Mouse (Mus musculus) myocyte (in vitro differentiated cells): ENCODE data around the gene Jade1. TPM values are rescaled to one million over a fixed set of nuclear protein-coding genes. Genes with fewer than 3 reads are reported as not detected.

Source experiments
- H3K27me3 ChIP-seq: one replicate; pipeline ENCODE4 v1.6.1; 2011; ENCODE audit not compliant: control insufficient read depth, insufficient read depth, insufficient read length
- H3K36me3 ChIP-seq: one replicate; pipeline ENCODE4 v1.6.1; 2011; ENCODE audit not compliant: control insufficient read depth, insufficient read depth
- H3K4me2 ChIP-seq: one replicate; pipeline ENCODE4 v1.6.1; 2011; ENCODE audit warnings: low read depth, control low read depth
- H3K4me3 ChIP-seq: one replicate; pipeline ENCODE4 v1.5.1; 2011; ENCODE audit warnings: mild to moderate bottlenecking, control low read depth, moderate library complexity
- H3K79me2 ChIP-seq: one replicate; pipeline ENCODE4 v1.6.1; 2011; ENCODE audit not compliant: control insufficient read depth, insufficient read depth
- H3ac ChIP-seq: one replicate; pipeline ENCODE4 v1.6.1; 2011; ENCODE audit not compliant: control insufficient read depth, insufficient read length
- CEBPB ChIP-seq: IDR thresholded peaks from 2 replicates; pipeline ENCODE4 v1.6.1; 2011; ENCODE audit warnings: mild to moderate bottlenecking, moderate library complexity; ENCODE audit not compliant: poor library complexity, insufficient read depth, severe bottlenecking
- E2F4 ChIP-seq: IDR thresholded peaks from one replicate; pipeline ENCODE4 v1.6.1; 2011; ENCODE audit warnings: mild to moderate bottlenecking, control low read depth, moderate library complexity; ENCODE audit not compliant: insufficient read depth
- MAX ChIP-seq: IDR thresholded peaks from one replicate; pipeline ENCODE4 v1.6.1; 2011; ENCODE audit warnings: low read depth, mild to moderate bottlenecking, control low read depth
- MYOD1 ChIP-seq, 3 experiments: IDR thresholded peaks; one replicate each; pipeline ENCODE4 v1.6.1; 2011; ENCODE audit warnings: control low read depth in 2 of 3, low read depth in 2 of 3, mild to moderate bottlenecking in 2 of 3, moderate library complexity in 1 of 3; ENCODE audit not compliant: insufficient read length in 2 of 3, control insufficient read depth in 1 of 3
- MYOG ChIP-seq, 3 experiments: IDR thresholded peaks; one replicate each; pipeline ENCODE4 v1.6.1; 2011; ENCODE audit warnings: control low read depth in 2 of 3, low read depth in 2 of 3, mild to moderate bottlenecking in 2 of 3; ENCODE audit not compliant: insufficient read length in 2 of 3, control insufficient read depth in 1 of 3, insufficient read depth in 1 of 3
- POLR2A ChIP-seq: IDR thresholded peaks from one replicate; pipeline ENCODE4 v1.6.1; 2011; ENCODE audit warnings: low read depth, mild to moderate bottlenecking, control low read depth, moderate library complexity; ENCODE audit not compliant: insufficient read length
- POLR2AphosphoS2 ChIP-seq: IDR thresholded peaks from one replicate; pipeline ENCODE4 v1.6.1; 2011; ENCODE audit warnings: low read depth, control low read depth; ENCODE audit not compliant: insufficient read length
- REST ChIP-seq: IDR thresholded peaks from one replicate; pipeline ENCODE4 v1.6.1; 2011; ENCODE audit warnings: mild to moderate bottlenecking, control low read depth, moderate library complexity; ENCODE audit not compliant: insufficient read depth, insufficient read length
- SRF ChIP-seq: IDR thresholded peaks from one replicate; pipeline ENCODE4 v1.6.1; 2011; ENCODE audit warnings: low read depth; ENCODE audit not compliant: control insufficient read depth, insufficient read length
- TCF12 ChIP-seq: IDR thresholded peaks from one replicate; pipeline ENCODE4 v1.6.1; 2011; ENCODE audit warnings: mild to moderate bottlenecking, control low read depth; ENCODE audit not compliant: poor library complexity, insufficient read depth, severe bottlenecking
- TCF3 ChIP-seq: IDR thresholded peaks from one replicate; pipeline ENCODE4 v1.6.1; 2011; ENCODE audit warnings: low read depth, control low read depth; ENCODE audit not compliant: insufficient read length
- USF1 ChIP-seq: IDR thresholded peaks from one replicate; pipeline ENCODE4 v1.6.1; 2011; ENCODE audit warnings: low read depth, mild to moderate bottlenecking, control low read depth, moderate library complexity
- polyA plus RNA-seq: library from polyadenylated mRNA; unstranded; fragments of >200 nt; fragmentation: generic; extraction: Trizol; gene quantifications from one replicate; pipeline ENCODE4 v1.2.1, GENCODE M21; 2012; ENCODE audit warnings: missing spikeins

Gene Jade1
- polyA plus RNA-seq, 1 experiment: 8.8 TPM

DNA sequence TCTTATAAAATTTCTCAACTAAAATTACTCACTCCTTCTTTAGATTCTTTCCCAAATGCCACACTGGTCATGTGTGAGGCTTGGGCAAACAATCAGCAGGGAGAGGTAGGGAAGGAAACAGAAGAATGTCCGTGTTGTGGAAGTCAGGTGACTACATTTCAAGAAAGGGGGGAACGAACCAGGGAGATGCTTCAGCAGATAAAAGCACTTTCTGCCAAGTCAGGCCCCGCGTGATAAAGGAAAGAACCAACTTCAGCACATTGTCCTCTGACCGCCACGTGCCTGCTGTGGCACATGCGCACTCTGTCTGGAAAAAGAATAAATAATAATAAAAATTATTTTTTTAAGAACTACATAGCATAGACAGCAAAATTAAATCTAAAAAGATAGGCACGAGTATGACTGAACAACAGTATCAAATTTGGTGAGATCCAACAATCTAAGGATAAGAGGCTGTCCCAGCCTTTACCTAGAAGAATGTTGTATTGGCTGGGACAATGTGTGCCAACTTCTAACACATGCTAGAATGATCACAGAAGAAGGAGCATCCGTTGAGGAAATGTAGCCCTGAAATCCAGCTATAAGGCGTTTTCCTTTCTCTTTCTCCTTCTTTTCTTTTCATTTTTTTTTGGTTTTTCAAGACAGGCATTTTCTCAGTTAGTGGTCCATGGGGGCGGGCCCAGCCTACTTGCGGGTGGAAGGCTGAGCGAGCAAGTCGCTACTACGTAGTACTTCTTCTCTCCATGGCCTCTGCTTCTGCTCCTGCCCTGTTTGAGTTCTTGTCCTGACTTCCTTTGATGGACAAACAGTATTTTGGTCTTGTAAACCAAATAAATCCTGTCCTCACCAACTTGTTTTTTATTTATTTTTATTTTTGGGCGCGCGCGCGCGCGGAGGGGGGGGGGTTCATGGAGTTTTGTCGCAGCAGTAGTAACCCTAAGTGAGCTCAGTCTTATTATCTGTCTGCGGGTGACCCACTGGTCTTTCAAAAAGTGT, 753 bp upstream of the Jade1 start:
- H3K36me3 ChIP-seq: no peaks in the 10 kb centered on the region
- H3K79me2 ChIP-seq: no peaks in the 10 kb centered on the region
- TF ChIP-seq MYOG (IDR thresholded peaks at IDR 0.05; ENCODE audit: control insufficient read depth in 1 of 3, insufficient read depth in 1 of 3, insufficient read length in 2 of 3, low read depth in 2 of 3) (no peak), E2F4 (no peak), REST (no peak), MYOD1 (IDR thresholded peaks at IDR 0.05; ENCODE audit: control insufficient read depth in 1 of 3, insufficient read length in 2 of 3, low read depth in 2 of 3) (no peak), TCF12 (no peak), TCF3 (no peak), POLR2AphosphoS2 (no peak), USF1 (no peak), MAX (no peak), POLR2A (no peak), CEBPB (no peak), SRF (no peak)
- no peak overlapping the region for H3ac ChIP-seq
- H3K4me3 ChIP-seq: no peak overlapping the region
- no peaks in the 10 kb centered on the region for H3K27me3 ChIP-seq
- H3K4me2 ChIP-seq: no peak overlapping the region

DNA sequence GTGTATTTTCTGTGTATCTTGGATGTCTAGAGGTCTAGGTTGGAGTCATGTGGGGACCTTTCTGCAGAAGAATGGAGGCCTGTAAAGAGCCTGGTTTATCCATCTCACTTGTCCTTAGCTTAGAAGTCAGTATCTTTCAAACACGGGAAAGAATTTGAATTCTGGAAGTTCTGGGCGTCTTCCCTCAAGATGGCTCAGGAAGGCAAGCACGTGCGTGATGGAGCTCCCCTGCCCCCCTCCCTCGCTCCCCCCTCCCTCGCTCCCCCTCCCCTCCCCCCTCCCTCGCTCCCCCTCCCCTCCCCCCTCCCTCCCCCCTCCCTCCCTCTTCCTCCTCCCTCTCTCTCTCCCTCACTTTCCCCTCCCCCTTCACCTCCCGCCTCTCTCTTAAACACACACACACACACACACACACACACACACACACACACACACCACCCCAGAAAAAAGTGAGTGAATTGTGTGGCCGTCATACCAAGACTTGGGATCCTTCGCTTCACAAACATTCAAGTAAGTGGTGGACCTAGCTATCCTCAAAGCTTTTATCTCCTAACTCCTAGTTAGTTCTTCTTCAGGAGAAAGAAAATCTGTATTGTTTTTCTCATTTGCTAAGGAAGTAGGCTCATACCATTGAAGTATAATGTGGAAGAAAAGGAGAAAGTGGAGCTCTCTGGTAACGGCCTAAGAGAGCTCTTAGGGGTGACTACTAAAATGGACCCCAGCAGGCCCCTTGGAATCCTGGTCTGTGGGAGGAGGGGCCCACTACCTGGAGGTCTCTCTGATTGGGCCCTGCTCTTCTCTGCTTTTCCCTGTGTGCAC, 1.1 kb downstream of the Jade1 start:
- Histone ChIP-seq H3K27me3 (no peaks in the 10 kb centered on the region), H3K79me2 (no peaks in the 10 kb centered on the region), H3K36me3 (no peaks in the 10 kb centered on the region), H3ac (no peak overlapping the region), H3K4me3 (no peak overlapping the region), H3K4me2 (no peak overlapping the region)
- TF ChIP-seq MYOD1 (IDR thresholded peaks at IDR 0.05; ENCODE audit: control insufficient read depth in 1 of 3, insufficient read length in 2 of 3, low read depth in 2 of 3): no peak
- TF ChIP-seq MAX: no peak
- TF ChIP-seq USF1: no peak
- no peak for TF ChIP-seq REST
- no peak for TF ChIP-seq SRF
- no peak for TF ChIP-seq CEBPB
- no peak for TF ChIP-seq TCF3
- no peak for TF ChIP-seq POLR2AphosphoS2
- TF ChIP-seq E2F4: no peak
- TF ChIP-seq MYOG (IDR thresholded peaks at IDR 0.05; ENCODE audit: control insufficient read depth in 1 of 3, insufficient read depth in 1 of 3, insufficient read length in 2 of 3, low read depth in 2 of 3): no peak
- no peak for TF ChIP-seq POLR2A
- TF ChIP-seq TCF12: no peak

DNA sequence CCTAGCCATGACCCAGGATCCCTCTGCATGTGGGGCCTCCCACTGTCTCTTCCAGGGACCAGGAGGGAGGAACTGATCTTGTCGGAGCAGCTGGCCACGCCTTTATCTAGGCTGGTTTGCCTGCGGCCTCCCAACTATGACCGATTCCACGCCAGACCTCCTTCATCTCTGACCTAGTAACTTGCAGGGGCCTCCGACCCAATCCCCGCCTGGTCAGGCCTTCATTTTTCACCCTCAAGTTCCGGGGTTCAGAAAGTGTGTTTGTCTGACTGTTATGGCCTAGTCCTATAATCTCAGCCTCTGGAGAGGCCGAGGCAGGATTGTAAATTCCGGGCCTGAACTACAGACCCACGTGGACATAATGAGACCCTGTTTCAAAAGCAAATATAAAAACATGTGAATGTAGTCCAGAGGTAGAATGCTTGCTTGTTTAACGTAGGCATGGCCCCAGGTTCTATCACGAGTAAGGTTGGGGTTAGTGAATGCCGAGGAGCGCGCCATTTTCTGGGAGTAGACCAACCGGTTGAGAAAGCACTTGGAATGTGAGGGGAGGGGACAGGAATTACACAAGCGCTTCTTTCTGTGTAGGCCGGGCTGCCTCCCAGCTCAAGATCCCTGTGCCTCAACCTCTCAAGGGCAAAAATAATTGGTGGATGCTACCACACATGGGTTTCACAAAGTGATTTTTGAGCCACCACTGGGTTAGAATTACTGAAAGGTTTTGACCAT, 1.9 kb downstream of the Jade1 start:
- Histone ChIP-seq H3K27me3 (no peaks in the 10 kb centered on the region), H3ac (no peak overlapping the region), H3K4me3 (no peak overlapping the region), H3K79me2 (no peaks in the 10 kb centered on the region), H3K36me3 (no peaks in the 10 kb centered on the region), H3K4me2 (no peak overlapping the region)
- TF ChIP-seq MAX: no peak
- no peak for TF ChIP-seq TCF12
- no peak for TF ChIP-seq POLR2A
- no peak for TF ChIP-seq TCF3

DNA sequence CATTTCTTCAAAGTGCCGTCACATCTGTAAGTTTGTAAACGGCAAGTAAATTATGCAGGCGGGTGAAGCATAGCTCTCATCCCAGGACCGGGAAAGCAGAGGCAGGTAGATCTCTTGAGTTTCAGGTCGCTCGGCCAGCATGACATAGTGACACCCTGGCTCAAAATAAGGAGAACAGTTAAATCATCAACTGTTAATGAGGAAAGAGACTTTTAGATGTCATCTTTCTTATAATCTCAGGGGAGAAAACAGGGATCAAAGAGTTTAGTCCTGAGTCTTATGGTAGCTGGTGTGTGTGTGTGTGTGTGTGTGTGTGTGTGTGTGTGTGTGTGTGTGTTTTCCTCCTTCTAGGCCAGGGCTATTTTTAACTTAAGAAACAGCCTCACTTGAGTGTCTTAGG, 5.0 kb downstream of the Jade1 start:
- Histone ChIP-seq H3K4me2 (no peak overlapping the region), H3K79me2 (no peaks in the 10 kb centered on the region), H3ac (no peak overlapping the region), H3K4me3 (no peak overlapping the region), H3K36me3 (no peaks in the 10 kb centered on the region), H3K27me3 (no peaks in the 10 kb centered on the region)
- TF ChIP-seq MAX: no peak
- no peak for TF ChIP-seq CEBPB
- TF ChIP-seq TCF3: no peak
